Mouse (Mus musculus) forebrain, embryonic 10.5 days (tissue): ENCODE measurements around the gene Zfp652. TPM values are rescaled to one million over a fixed set of nuclear protein-coding genes. Genes with fewer than 3 reads are reported as not detected.
"Not testable (repeated sequence)": the region's sequence is repeated elsewhere in the genome, so short reads cannot be mapped to it uniquely, and the experiment has no call there.

Source experiments
- DNase-seq: peaks from one replicate; pipeline ENCODE4 v3.0.0-alpha.2; 2017; ENCODE audit warnings: low spot score; ENCODE audit errors: extremely low spot score
- H3K27ac ChIP-seq: fragments of 300-500 bp; sonication (generic); 2 replicates; pipeline ENCODE4 v1.5.1; 2016; ENCODE audit warnings: mild to moderate bottlenecking
- H3K27me3 ChIP-seq: fragments of 300-500 bp; sonication (generic); 2 replicates; pipeline ENCODE4 v1.6.1; 2016; ENCODE audit warnings: mild to moderate bottlenecking; ENCODE audit not compliant: poor library complexity, severe bottlenecking
- H3K36me3 ChIP-seq: fragments of 300-500 bp; sonication (generic); replicated peaks from 2 replicates; pipeline ENCODE4 v1.6.1; 2016; ENCODE audit warnings: mild to moderate bottlenecking, moderate library complexity
- H3K4me1 ChIP-seq: fragments of 300-500 bp; sonication (generic); 2 replicates; pipeline ENCODE4 v1.6.1; 2016
- H3K4me3 ChIP-seq: fragments of 300-500 bp; sonication (generic); 2 replicates; pipeline ENCODE4 v1.5.1; 2016; ENCODE audit warnings: mild to moderate bottlenecking, moderate library complexity
- H3K9me3 ChIP-seq: fragments of 300-500 bp; sonication (generic); 2 replicates; pipeline ENCODE4 v1.6.1; 2016; ENCODE audit warnings: mild to moderate bottlenecking, moderate library complexity
- WGBS: fragments of 180-500 bp; shearing (Covaris S2); methylation state at CpG from one replicate; pipeline ENCODE4 v1.1.7; 2016; 5-methylcytosine and 5-hydroxymethylcytosine counted together
- polyA plus RNA-seq: library from polyadenylated mRNA; unstranded; fragments of >200 nt; fragmentation: Nextera tagmentation; extraction: Ambion mirVana; gene quantifications from 2 replicates; pipeline ENCODE4 v1.2.1, GENCODE M21; 2016

The Zfp652 gene
- polyA plus RNA-seq, 1 experiment from 2014 or later: 18.7 TPM

- H3K36me3 ChIP-seq: no peaks in the 10 kb centered on the region
- WGBS: under 1% methylated on average over 35 of the region's 35 CpGs
- H3K4me3 ChIP-seq: peak overlapping the region; percentile 79
- no peaks in the 10 kb centered on the region for H3K27me3 ChIP-seq
- H3K4me1 ChIP-seq: peaks cover 23% of the 10 kb centered on the region
- peak; percentile 80 for DNase-seq
- H3K9me3 ChIP-seq: 0 out of 2 replicates have a peak, but pooled peaks cover under 1% of the 10 kb centered on the region
- H3K27ac ChIP-seq: peak overlapping the region; percentile 91
These were observed 147.0 kb downstream of the Zfp652 start for GRCm38 (mm10) chr11:95859468-95859855.

- no peak for DNase-seq
- WGBS: 56% methylated on average over 3 of the region's 3 CpGs
- Histone ChIP-seq H3K9me3 (no peaks in the 10 kb centered on the region), H3K27me3 (no peaks in the 10 kb centered on the region), H3K4me1 (peaks cover 23% of the 10 kb centered on the region), H3K27ac (peak overlapping the region; percentile 91), H3K4me3 (peak overlapping the region; percentile 79), H3K36me3 (no peaks in the 10 kb centered on the region)
These were observed 147.6 kb downstream of the Zfp652 start for GRCm38 (mm10) chr11:95860071-95860490.

- Histone ChIP-seq H3K27me3 (no peaks in the 10 kb centered on the region), H3K9me3 (no peaks in the 10 kb centered on the region), H3K4me3 (no peak overlapping the region), H3K27ac (no peak overlapping the region), H3K4me1 (peaks cover 23% of the 10 kb centered on the region), H3K36me3 (no peaks in the 10 kb centered on the region)
- WGBS: 96% methylated on average over 8 of the region's 8 CpGs
- no peak for DNase-seq
These were observed 148.9 kb downstream of the Zfp652 start for GRCm38 (mm10) chr11:95861397-95861796.

- Histone ChIP-seq H3K27me3 (no peaks in the 10 kb centered on the region), H3K27ac (no peak overlapping the region), H3K4me3 (no peak overlapping the region), H3K36me3 (no peaks in the 10 kb centered on the region), H3K4me1 (no peaks in the 10 kb centered on the region), H3K9me3 (no peaks in the 10 kb centered on the region)
- DNase-seq: no peak
- 82% methylated on average over 4 of the region's 4 CpGs for WGBS
These were observed 157.0 kb downstream of the Zfp652 start for GRCm38 (mm10) chr11:95869442-95869841.

GRCm38 (mm10) chr11:95869918-95870470 lies 157.5 kb downstream of the Zfp652 start:
- H3K27ac ChIP-seq: no peak overlapping the region
- DNase-seq: no peak
- no peaks in the 10 kb centered on the region for H3K9me3 ChIP-seq
- WGBS: 79% methylated on average over 6 of the region's 6 CpGs
- no peaks in the 10 kb centered on the region for H3K27me3 ChIP-seq
- H3K4me3 ChIP-seq: no peak overlapping the region
- no peaks in the 10 kb centered on the region for H3K36me3 ChIP-seq
- H3K4me1 ChIP-seq: no peaks in the 10 kb centered on the region

GRCm38 (mm10) chr11:95875804-95876203 lies 163.3 kb downstream of the Zfp652 start:
- 28% methylated on average over 9 of the region's 9 CpGs for WGBS
- DNase-seq: no peak
- peak overlapping the region; percentile 27; the same call in 1 of the 2 replicates for H3K4me3 ChIP-seq

GRCm38 (mm10) chr11:95876296-95876695 lies 163.8 kb downstream of the Zfp652 start:
- Histone ChIP-seq H3K9me3 (no peaks in the 10 kb centered on the region), H3K36me3 (no peaks in the 10 kb centered on the region), H3K4me1 (no peaks in the 10 kb centered on the region), H3K4me3 (peak overlapping the region; percentile 27; the same call in 1 of the 2 replicates), H3K27me3 (peaks cover 10% of the 10 kb centered on the region; the same call in 1 of the 2 replicates), H3K27ac (no peak overlapping the region)
- peak; percentile 57 for DNase-seq
- WGBS: 22% methylated on average over 7 of the region's 7 CpGs

More at GRCm38 (mm10) chr11:95875804-95876203, 163.3 kb downstream of the Zfp652 start:
- H3K4me1 ChIP-seq: no peaks in the 10 kb centered on the region
- no peaks in the 10 kb centered on the region for H3K36me3 ChIP-seq
- H3K9me3 ChIP-seq: no peaks in the 10 kb centered on the region
- H3K27ac ChIP-seq: no peak overlapping the region
- peaks cover 5% of the 10 kb centered on the region; the same call in 1 of the 2 replicates for H3K27me3 ChIP-seq

GRCm38 (mm10) chr11:95879861-95880260 lies 167.4 kb downstream of the Zfp652 start:
- H3K27me3 ChIP-seq: peaks cover 15% of the 10 kb centered on the region; the same call in 1 of the 2 replicates
- DNase-seq, H3K36me3 ChIP-seq, H3K27ac ChIP-seq, H3K4me1 ChIP-seq, H3K4me3 ChIP-seq, H3K9me3 ChIP-seq: not testable (repeated sequence)
- 89% methylated on average over 2 of the region's 2 CpGs for WGBS

Other genes with a start within 250 kb of the Zfp652 start
- gene Nxph3, start 198.1 kb upstream of the Zfp652 start, polyA plus RNA-seq: 0.31 and 0.36 TPM in 2 replicates
- gene Ngfr, start 124.9 kb upstream of the Zfp652 start, polyA plus RNA-seq: 12.3 and 14.6 TPM in 2 replicates
- gene Phb, start 45.7 kb upstream of the Zfp652 start, polyA plus RNA-seq: 273 and 276 TPM in 2 replicates
- gene B130006D01Rik, start 10.9 kb downstream of the Zfp652 start, polyA plus RNA-seq: 1.4 TPM in 2 replicates
- gene Phospho1, start 111.8 kb downstream of the Zfp652 start, polyA plus RNA-seq: not detected in 2 replicates
- gene Gngt2, start 124.5 kb downstream of the Zfp652 start, polyA plus RNA-seq: 6.7 and 7.3 TPM in 2 replicates
- gene Abi3, start 129.8 kb downstream of the Zfp652 start, polyA plus RNA-seq: 2.3 and 4.6 TPM in 2 replicates
- gene B4galnt2, start 202.2 kb downstream of the Zfp652 start, polyA plus RNA-seq: not detected in 2 replicates